Mouse (Mus musculus) hindbrain, embryonic 15.5 days (tissue): Measurements from ENCODE around the gene Bdkrb2. TPM values are rescaled to one million over a fixed set of nuclear protein-coding genes. Genes with fewer than 3 reads are reported as not detected.

Experiments
- ATAC-seq: fragments of 200-750 bp; cut with Nextera tagmentation; 2 replicates; pipeline ENCODE4 v1.8.0; 2017; ENCODE audit warnings: low read depth, moderate number of reproducible peaks, moderate TSS enrichment; ENCODE audit not compliant: low FRiP score
- H3K27ac ChIP-seq: fragments of 300-500 bp; sonication (generic); replicated peaks from 2 replicates; pipeline ENCODE4 v1.5.1; 2015; ENCODE audit warnings: mild to moderate bottlenecking, inconsistent platforms
- H3K27me3 ChIP-seq: fragments of 300-500 bp; sonication (generic); 2 replicates; pipeline ENCODE4 v1.6.1; 2015; ENCODE audit warnings: control low read depth, inconsistent platforms
- H3K36me3 ChIP-seq: fragments of 300-500 bp; sonication (generic); 2 replicates; pipeline ENCODE4 v1.6.1; 2015; ENCODE audit warnings: control low read depth, inconsistent platforms
- H3K4me1 ChIP-seq: fragments of 300-500 bp; sonication (generic); replicated peaks from 2 replicates; pipeline ENCODE4 v1.6.1; 2015; ENCODE audit warnings: control low read depth, inconsistent platforms
- H3K4me2 ChIP-seq: fragments of 300-500 bp; sonication (generic); 2 replicates; pipeline ENCODE4 v1.6.1; 2015; ENCODE audit warnings: moderate library complexity, mild to moderate bottlenecking, inconsistent platforms
- H3K4me3 ChIP-seq: fragments of 300-500 bp; sonication (generic); 2 replicates; pipeline ENCODE4 v1.5.1; 2015; ENCODE audit warnings: mild to moderate bottlenecking, inconsistent platforms
- H3K9ac ChIP-seq: fragments of 300-500 bp; sonication (generic); 2 replicates; pipeline ENCODE4 v1.6.1; 2015; ENCODE audit warnings: inconsistent platforms
- H3K9me3 ChIP-seq: fragments of 300-500 bp; sonication (generic); 2 replicates; pipeline ENCODE4 v1.6.1; 2016; ENCODE audit warnings: control low read depth, inconsistent platforms
- WGBS: fragments of 180-500 bp; shearing (Covaris S2); methylation state at CpG from one replicate; pipeline ENCODE4 v1.1.7; 2015; 5-methylcytosine and 5-hydroxymethylcytosine counted together
- polyA plus RNA-seq: library from polyadenylated mRNA; unstranded; fragments of >200 nt; fragmentation: Nextera tagmentation; extraction: Ambion mirVana; gene quantifications from 2 replicates; pipeline ENCODE4 v1.2.1, GENCODE M21; 2015

Bdkrb2 gene
- 2.1 TPM in 2 replicates for polyA plus RNA-seq

DNA sequence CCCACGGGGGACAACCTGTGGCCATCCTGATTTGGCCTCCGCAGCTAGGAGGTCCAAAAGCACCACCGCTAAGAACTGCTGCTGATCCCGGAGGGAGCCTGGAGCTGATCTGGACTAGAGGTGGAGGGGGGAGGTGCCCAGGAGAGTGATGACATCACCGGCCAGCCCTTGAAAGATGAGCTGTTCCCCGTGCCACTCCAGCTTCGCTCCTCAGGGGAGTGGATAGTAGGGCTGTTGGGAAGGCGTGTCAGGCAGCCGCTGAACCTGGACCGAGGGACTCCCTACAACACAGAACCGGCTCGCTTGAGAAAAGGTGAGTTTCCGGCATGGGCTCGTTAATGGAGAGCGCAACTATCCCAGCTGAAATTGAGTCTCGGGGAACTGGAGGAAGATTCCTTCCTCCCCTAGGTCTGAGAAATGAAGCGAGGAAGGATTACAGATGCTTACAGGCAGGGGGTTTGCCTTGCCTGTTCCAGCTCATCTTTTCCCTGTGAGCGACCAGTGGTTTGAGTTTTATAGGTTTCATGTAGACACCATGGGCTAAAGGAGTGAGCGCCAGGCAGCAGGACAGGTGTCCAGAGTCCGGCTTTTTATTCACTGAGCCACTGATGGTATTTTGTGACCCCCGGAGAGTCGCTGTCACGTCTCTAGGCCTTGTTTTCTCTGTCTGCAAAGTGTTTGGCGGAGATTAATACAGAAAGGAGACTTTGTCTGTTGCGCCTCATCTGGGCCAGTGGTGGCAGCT, at the start of gene Bdkrb2:
Gene Bdkrb2 (plus strand): TSS at position 291 of the 745 bp plus-strand sequence.
- Histone ChIP-seq H3K4me3 (peak within 1 kb of the TSS; percentile 36), H3K9me3 (no peaks in the 10 kb centered on the region), H3K27me3 (peaks cover 37% of the 10 kb centered on the region), H3K4me1 (peaks cover 28% of the 10 kb centered on the region), H3K9ac (peak within 1 kb of the TSS; percentile 35), H3K4me2 (peak within 1 kb of the TSS; percentile 75), H3K36me3 (no peaks in the 10 kb centered on the region), H3K27ac (no peak within 1 kb of the TSS)
- no peak for ATAC-seq
- 4% methylated on average over 25 of the region's 25 CpGs for WGBS

DNA sequence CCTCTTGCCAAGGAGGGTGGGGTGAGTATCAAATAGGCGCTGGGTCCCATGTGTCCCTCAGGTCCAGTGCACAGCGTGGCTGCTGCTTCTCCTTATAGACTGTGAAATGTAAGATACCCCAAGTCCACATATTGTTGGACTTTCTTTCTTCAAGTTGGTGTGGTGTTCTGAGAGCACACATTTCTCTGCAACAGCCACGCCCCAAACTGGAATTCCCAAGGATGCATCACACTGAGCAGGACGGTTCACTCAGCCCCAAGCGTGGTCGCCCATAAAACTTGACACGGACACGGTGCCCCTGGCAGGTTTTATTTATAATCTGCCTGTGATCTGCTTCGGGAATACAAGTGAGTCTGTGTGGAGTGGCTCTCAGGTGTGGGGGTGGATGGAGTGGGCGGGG, 48.9 kb upstream of the Bdkrb2 start:
- H3K27ac ChIP-seq, result no peak overlapping the region
- H3K4me2 ChIP-seq, result no peak overlapping the region
- no peaks in the 10 kb centered on the region for H3K36me3 ChIP-seq
- H3K9ac ChIP-seq, result no peak overlapping the region
- WGBS, result 86% methylated on average over 10 of the region's 10 CpGs
- H3K4me3 ChIP-seq, result no peak overlapping the region
- no peaks in the 10 kb centered on the region for H3K9me3 ChIP-seq
- no peaks in the 10 kb centered on the region for H3K27me3 ChIP-seq
- H3K4me1 ChIP-seq, result 0 out of 2 replicates have a peak, but pooled peaks cover 4% of the 10 kb centered on the region
- ATAC-seq, result no peak

- Histone ChIP-seq H3K27me3 (no peaks in the 10 kb centered on the region), H3K36me3 (no peaks in the 10 kb centered on the region), H3K4me1 (0 out of 2 replicates have a peak, but pooled peaks cover 4% of the 10 kb centered on the region), H3K4me3 (no peak overlapping the region), H3K27ac (no peak overlapping the region), H3K9me3 (no peaks in the 10 kb centered on the region), H3K4me2 (no peak overlapping the region), H3K9ac (no peak overlapping the region)
- WGBS, result 80% methylated on average over 21 of the region's 21 CpGs
- ATAC-seq, result no peak
These were observed 45.9 kb upstream of the Bdkrb2 start for GRCm38 (mm10) chr12:105517026-105517675.

GRCm38 (mm10) chr12:105519851-105520250, 43.2 kb upstream of the Bdkrb2 start:
- ATAC-seq, result no peak

GRCm38 (mm10) chr12:105521170-105521762, 41.8 kb upstream of the Bdkrb2 start:
- no peaks in the 10 kb centered on the region for H3K27me3 ChIP-seq

More at GRCm38 (mm10) chr12:105519851-105520250, 43.2 kb upstream of the Bdkrb2 start:
- Histone ChIP-seq H3K4me1 (0 out of 2 replicates have a peak, but pooled peaks cover 4% of the 10 kb centered on the region), H3K27me3 (no peaks in the 10 kb centered on the region), H3K36me3 (no peaks in the 10 kb centered on the region), H3K9me3 (no peaks in the 10 kb centered on the region), H3K4me2 (no peak overlapping the region), H3K27ac (no peak overlapping the region), H3K4me3 (no peak overlapping the region), H3K9ac (no peak overlapping the region)
- 98% methylated on average over 2 of the region's 2 CpGs for WGBS

GRCm38 (mm10) chr12:105523737-105524136, 39.3 kb upstream of the Bdkrb2 start:
- H3K27me3 ChIP-seq, result no peaks in the 10 kb centered on the region
- no peak overlapping the region for H3K4me3 ChIP-seq
- WGBS, result 70% methylated on average over 2 of the region's 2 CpGs
- no peak for ATAC-seq
- H3K27ac ChIP-seq, result no peak overlapping the region
- H3K4me1 ChIP-seq, result no peaks in the 10 kb centered on the region
- H3K9me3 ChIP-seq, result no peaks in the 10 kb centered on the region
- H3K9ac ChIP-seq, result no peak overlapping the region
- H3K4me2 ChIP-seq, result no peak overlapping the region
- no peaks in the 10 kb centered on the region for H3K36me3 ChIP-seq

More at GRCm38 (mm10) chr12:105521170-105521762, 41.8 kb upstream of the Bdkrb2 start:
- Histone ChIP-seq H3K4me1 (0 out of 2 replicates have a peak, but pooled peaks cover 4% of the 10 kb centered on the region), H3K4me2 (no peak overlapping the region), H3K27ac (no peak overlapping the region), H3K4me3 (no peak overlapping the region), H3K9ac (no peak overlapping the region), H3K36me3 (no peaks in the 10 kb centered on the region), H3K9me3 (no peaks in the 10 kb centered on the region)
- no peak for ATAC-seq
- WGBS, result 68% methylated on average over 15 of the region's 15 CpGs

GRCm38 (mm10) chr12:105526186-105526585, 36.8 kb upstream of the Bdkrb2 start:
- no peaks in the 10 kb centered on the region for H3K9me3 ChIP-seq
- H3K4me3 ChIP-seq, result no peak overlapping the region
- H3K4me1 ChIP-seq, result 0 out of 2 replicates have a peak, but pooled peaks cover 3% of the 10 kb centered on the region
- H3K4me2 ChIP-seq, result no peak overlapping the region
- peak overlapping the region; percentile 31; the same call in 1 of the 2 replicates for H3K27ac ChIP-seq
- no peak for ATAC-seq
- WGBS, result 79% methylated on average over 3 of the region's 3 CpGs
- no peak overlapping the region for H3K9ac ChIP-seq
- H3K27me3 ChIP-seq, result no peaks in the 10 kb centered on the region
- no peaks in the 10 kb centered on the region for H3K36me3 ChIP-seq

GRCm38 (mm10) chr12:105526829-105527228, 36.2 kb upstream of the Bdkrb2 start:
- Histone ChIP-seq H3K4me3 (no peak overlapping the region), H3K27me3 (no peaks in the 10 kb centered on the region), H3K9ac (no peak overlapping the region), H3K36me3 (no peaks in the 10 kb centered on the region), H3K4me2 (no peak overlapping the region), H3K9me3 (no peaks in the 10 kb centered on the region), H3K4me1 (peaks cover 9% of the 10 kb centered on the region), H3K27ac (peak overlapping the region; percentile 31; the same call in 1 of the 2 replicates)
- 40% methylated on average over 5 of the region's 5 CpGs for WGBS
- ATAC-seq, result peak; percentile 90

DNA sequence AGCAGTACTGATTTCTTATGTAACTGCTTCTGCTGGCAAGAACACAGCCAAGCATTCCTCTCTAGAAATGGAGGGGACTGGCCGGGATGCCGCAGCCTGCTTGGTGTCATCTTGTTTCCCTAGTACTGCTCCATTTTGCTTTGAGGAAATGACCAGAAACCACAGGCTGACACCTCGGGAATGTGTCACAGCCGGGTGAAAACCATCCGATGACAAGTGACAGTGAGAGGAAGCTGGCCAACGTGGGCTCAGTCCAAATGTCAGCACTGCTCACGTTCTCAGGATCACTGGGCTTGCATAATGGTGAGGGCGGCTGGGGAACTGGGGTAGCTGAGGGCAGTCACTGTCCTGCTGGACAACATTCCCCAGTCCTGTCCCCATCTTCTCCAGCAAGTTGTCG, 33.5 kb upstream of the Bdkrb2 start:
- no peak overlapping the region for H3K4me2 ChIP-seq
- no peak overlapping the region for H3K4me3 ChIP-seq
- H3K36me3 ChIP-seq, result no peaks in the 10 kb centered on the region
- H3K27ac ChIP-seq, result no peak overlapping the region
- WGBS, result 57% methylated on average over 9 of the region's 9 CpGs
- no peak overlapping the region for H3K9ac ChIP-seq
- H3K27me3 ChIP-seq, result no peaks in the 10 kb centered on the region
- ATAC-seq, result no peak
- H3K9me3 ChIP-seq, result no peaks in the 10 kb centered on the region
- peaks cover 14% of the 10 kb centered on the region for H3K4me1 ChIP-seq

DNA sequence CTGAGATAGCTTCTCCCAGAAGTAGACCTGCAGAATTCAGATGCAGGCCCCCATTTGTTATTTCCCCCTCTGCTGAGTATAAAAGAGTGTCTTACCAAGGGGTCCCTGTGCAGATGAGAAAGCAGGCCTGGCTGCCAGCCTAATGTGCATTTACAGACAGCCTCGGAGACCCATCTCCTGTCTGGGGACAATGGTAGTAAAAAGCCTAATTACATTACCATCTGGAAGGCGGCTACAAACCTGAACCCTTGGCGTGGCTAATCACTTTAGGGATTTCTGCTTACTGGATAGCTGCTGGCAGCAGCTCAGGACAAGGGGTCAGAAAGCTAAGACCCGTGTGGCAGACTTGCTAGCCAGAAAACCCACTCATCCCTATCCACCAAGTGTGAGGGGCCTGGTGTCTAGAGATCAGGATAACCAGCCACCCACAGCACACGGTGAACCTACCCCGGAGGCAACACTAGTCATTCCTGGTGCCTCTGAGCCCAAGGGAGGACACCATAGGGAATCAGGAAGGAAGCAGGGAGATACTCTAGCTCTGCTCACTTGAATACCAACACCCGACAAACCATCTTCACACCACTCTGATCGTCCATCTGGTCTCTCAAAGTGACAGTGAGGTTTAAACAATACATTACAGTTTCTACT, 31.2 kb upstream of the Bdkrb2 start:
- no peaks in the 10 kb centered on the region for H3K9me3 ChIP-seq
- no peaks in the 10 kb centered on the region for H3K27me3 ChIP-seq
- 0 out of 2 replicates have a peak, but pooled peaks have one; percentile 39 for ATAC-seq
- no peaks in the 10 kb centered on the region for H3K36me3 ChIP-seq
- H3K27ac ChIP-seq, result peak overlapping the region; percentile 62; the same call in 1 of the 2 replicates
- no peak overlapping the region for H3K4me3 ChIP-seq
- H3K4me2 ChIP-seq, result no peak overlapping the region
- H3K9ac ChIP-seq, result no peak overlapping the region
- H3K4me1 ChIP-seq, result peaks cover 14% of the 10 kb centered on the region
- 29% methylated on average over 8 of the region's 8 CpGs for WGBS

- Histone ChIP-seq H3K9me3 (no peaks in the 10 kb centered on the region), H3K9ac (no peak overlapping the region), H3K4me2 (no peak overlapping the region), H3K4me3 (no peak overlapping the region), H3K36me3 (no peaks in the 10 kb centered on the region), H3K27me3 (no peaks in the 10 kb centered on the region), H3K4me1 (peaks cover 12% of the 10 kb centered on the region), H3K27ac (no peak overlapping the region)
- 89% methylated on average over 4 of the region's 4 CpGs for WGBS
- ATAC-seq, result no peak
These were observed 28.2 kb upstream of the Bdkrb2 start for GRCm38 (mm10) chr12:105534842-105535241.
